Mouse (Mus musculus) limb, embryonic 13.5 days (tissue): ENCODE measurements around the gene Dip2c. TPM values are rescaled to one million over a fixed set of nuclear protein-coding genes. Genes with fewer than 3 reads are reported as not detected.

Experiments used
- ATAC-seq: fragments of 200-750 bp; cut with Nextera tagmentation; 2 replicates; pipeline ENCODE4 v1.8.0; 2017; ENCODE audit warnings: low read depth, moderate number of reproducible peaks, moderate TSS enrichment; ENCODE audit not compliant: low FRiP score
- H3K27ac ChIP-seq: fragments of 300-500 bp; sonication (generic); 2 replicates; pipeline ENCODE4 v1.5.1; 2015; ENCODE audit warnings: inconsistent platforms, mild to moderate bottlenecking, moderate library complexity
- H3K27me3 ChIP-seq: fragments of 300-500 bp; sonication (generic); 2 replicates; pipeline ENCODE4 v1.6.1; 2015; ENCODE audit warnings: mild to moderate bottlenecking, inconsistent platforms
- H3K36me3 ChIP-seq: fragments of 300-500 bp; sonication (generic); 2 replicates; pipeline ENCODE4 v1.6.1; 2015; ENCODE audit warnings: inconsistent platforms, mild to moderate bottlenecking, moderate library complexity
- H3K4me1 ChIP-seq: fragments of 300-500 bp; sonication (generic); 2 replicates; pipeline ENCODE4 v1.6.1; 2015; ENCODE audit warnings: inconsistent platforms
- H3K4me2 ChIP-seq: fragments of 300-500 bp; sonication (generic); replicated peaks from 2 replicates; pipeline ENCODE4 v1.6.1; 2015; ENCODE audit warnings: inconsistent platforms, mild to moderate bottlenecking, moderate library complexity
- H3K4me3 ChIP-seq: fragments of 300-500 bp; sonication (generic); 2 replicates; pipeline ENCODE4 v1.5.1; 2015; ENCODE audit warnings: moderate library complexity, mild to moderate bottlenecking, inconsistent platforms
- H3K9ac ChIP-seq: fragments of 300-500 bp; sonication (generic); 2 replicates; pipeline ENCODE4 v1.6.1; 2015; ENCODE audit warnings: mild to moderate bottlenecking, inconsistent platforms
- H3K9me3 ChIP-seq: fragments of 300-500 bp; sonication (generic); 2 replicates; pipeline ENCODE4 v1.6.1; 2016; ENCODE audit warnings: inconsistent platforms
- WGBS: fragments of 180-500 bp; shearing (Covaris S2); methylation state at CpG from one replicate; pipeline ENCODE4 v1.1.7; 2015; 5-methylcytosine and 5-hydroxymethylcytosine counted together
- polyA plus RNA-seq: library from polyadenylated mRNA; unstranded; fragments of >200 nt; fragmentation: Nextera tagmentation; extraction: Ambion mirVana; gene quantifications from 2 replicates; pipeline ENCODE4 v1.2.1, GENCODE M21; 2015

The Dip2c gene
- polyA plus RNA-seq, 1 experiment from 2014 or later, result 5.7 TPM

- Histone ChIP-seq H3K9ac (no peak overlapping the region), H3K4me1 (no peaks in the 10 kb centered on the region), H3K36me3 (peaks cover 22% of the 10 kb centered on the region), H3K4me2 (no peak overlapping the region), H3K27me3 (no peaks in the 10 kb centered on the region), H3K9me3 (no peaks in the 10 kb centered on the region), H3K4me3 (no peak overlapping the region), H3K27ac (no peak overlapping the region)
- 89% methylated on average over 4 of the region's 4 CpGs for WGBS
- ATAC-seq, result no peak
Measured at GRCm38 (mm10) chr13:9576686-9577085, 300.4 kb downstream of the Dip2c start.

GRCm38 (mm10) chr13:9578456-9578855 is 302.1 kb downstream of the Dip2c start:
- H3K36me3 ChIP-seq, result peaks cover 15% of the 10 kb centered on the region
- H3K27ac ChIP-seq, result no peak overlapping the region
- no peak for ATAC-seq
- H3K9ac ChIP-seq, result no peak overlapping the region
- WGBS, result 96% methylated on average over 4 of the region's 4 CpGs
- no peaks in the 10 kb centered on the region for H3K27me3 ChIP-seq
- no peak overlapping the region for H3K4me2 ChIP-seq
- H3K4me1 ChIP-seq, result no peaks in the 10 kb centered on the region
- no peak overlapping the region for H3K4me3 ChIP-seq
- H3K9me3 ChIP-seq, result no peaks in the 10 kb centered on the region

GRCm38 (mm10) chr13:9581821-9582220 is 305.5 kb downstream of the Dip2c start:
- H3K27me3 ChIP-seq, result no peaks in the 10 kb centered on the region
- no peak for ATAC-seq
- no peak overlapping the region for H3K4me3 ChIP-seq
- no peaks in the 10 kb centered on the region for H3K9me3 ChIP-seq
- H3K36me3 ChIP-seq, result peaks cover 13% of the 10 kb centered on the region
- no peak overlapping the region for H3K27ac ChIP-seq
- no peak overlapping the region for H3K4me2 ChIP-seq
- H3K4me1 ChIP-seq, result no peaks in the 10 kb centered on the region
- H3K9ac ChIP-seq, result no peak overlapping the region

GRCm38 (mm10) chr13:9583579-9583978 is 307.3 kb downstream of the Dip2c start:
- Histone ChIP-seq H3K36me3 (peaks cover 5% of the 10 kb centered on the region; the same call in 1 of the 2 replicates), H3K4me2 (no peak overlapping the region), H3K9ac (no peak overlapping the region), H3K9me3 (no peaks in the 10 kb centered on the region), H3K4me3 (no peak overlapping the region), H3K27me3 (no peaks in the 10 kb centered on the region), H3K27ac (no peak overlapping the region), H3K4me1 (no peaks in the 10 kb centered on the region)
- ATAC-seq, result no peak

GRCm38 (mm10) chr13:9599334-9600096 is 323.2 kb downstream of the Dip2c start:
- no peaks in the 10 kb centered on the region for H3K9me3 ChIP-seq
- no peak overlapping the region for H3K4me3 ChIP-seq
- H3K4me1 ChIP-seq, result no peaks in the 10 kb centered on the region
- H3K9ac ChIP-seq, result no peak overlapping the region
- H3K27me3 ChIP-seq, result no peaks in the 10 kb centered on the region
- ATAC-seq, result no peak
- 72% methylated on average over 6 of the region's 6 CpGs for WGBS
- peaks cover 25% of the 10 kb centered on the region for H3K36me3 ChIP-seq
- no peak overlapping the region for H3K27ac ChIP-seq
- no peak overlapping the region for H3K4me2 ChIP-seq

GRCm38 (mm10) chr13:9601350-9601749 is 325.0 kb downstream of the Dip2c start:
- H3K27me3 ChIP-seq, result no peaks in the 10 kb centered on the region

GRCm38 (mm10) chr13:9611229-9611628 is 334.9 kb downstream of the Dip2c start:
- no peaks in the 10 kb centered on the region for H3K4me1 ChIP-seq
- H3K9ac ChIP-seq, result no peak overlapping the region
- ATAC-seq, result no peak
- no peak overlapping the region for H3K4me3 ChIP-seq
- peaks cover 21% of the 10 kb centered on the region for H3K36me3 ChIP-seq
- no peaks in the 10 kb centered on the region for H3K27me3 ChIP-seq
- 92% methylated on average over 1 of the region's 1 CpGs for WGBS
- no peaks in the 10 kb centered on the region for H3K9me3 ChIP-seq
- H3K4me2 ChIP-seq, result no peak overlapping the region
- H3K27ac ChIP-seq, result no peak overlapping the region

More at GRCm38 (mm10) chr13:9601350-9601749, 325.0 kb downstream of the Dip2c start:
- Histone ChIP-seq H3K9ac (no peak overlapping the region), H3K4me1 (no peaks in the 10 kb centered on the region), H3K36me3 (peaks cover 35% of the 10 kb centered on the region), H3K4me3 (no peak overlapping the region), H3K27ac (no peak overlapping the region), H3K4me2 (no peak overlapping the region), H3K9me3 (no peaks in the 10 kb centered on the region)
- no peak for ATAC-seq
- WGBS, result 85% methylated on average over 3 of the region's 3 CpGs

- Histone ChIP-seq H3K27ac (no peak overlapping the region), H3K9ac (no peak overlapping the region), H3K36me3 (peaks cover 16% of the 10 kb centered on the region), H3K9me3 (no peaks in the 10 kb centered on the region), H3K4me1 (no peaks in the 10 kb centered on the region), H3K4me3 (no peak overlapping the region), H3K4me2 (no peak overlapping the region), H3K27me3 (no peaks in the 10 kb centered on the region)
- no peak for ATAC-seq
- 77% methylated on average over 2 of the region's 2 CpGs for WGBS
Measured at GRCm38 (mm10) chr13:9632684-9633083, 356.4 kb downstream of the Dip2c start.

- Histone ChIP-seq H3K4me1 (no peaks in the 10 kb centered on the region), H3K27ac (no peak overlapping the region), H3K36me3 (peaks cover 9% of the 10 kb centered on the region; the same call in 1 of the 2 replicates), H3K9me3 (no peaks in the 10 kb centered on the region), H3K27me3 (no peaks in the 10 kb centered on the region), H3K4me3 (no peak overlapping the region), H3K4me2 (no peak overlapping the region), H3K9ac (no peak overlapping the region)
- ATAC-seq, result no peak
- WGBS, result 93% methylated on average over 2 of the region's 2 CpGs
Measured at GRCm38 (mm10) chr13:9635951-9636350, 359.6 kb downstream of the Dip2c start.

GRCm38 (mm10) chr13:9636505-9636904 is 360.2 kb downstream of the Dip2c start:
- Histone ChIP-seq H3K27ac (no peak overlapping the region), H3K9me3 (no peaks in the 10 kb centered on the region), H3K4me3 (no peak overlapping the region), H3K4me1 (no peaks in the 10 kb centered on the region), H3K27me3 (no peaks in the 10 kb centered on the region), H3K4me2 (no peak overlapping the region), H3K36me3 (peaks cover 9% of the 10 kb centered on the region; the same call in 1 of the 2 replicates), H3K9ac (no peak overlapping the region)
- WGBS, result 54% methylated on average over 4 of the region's 4 CpGs
- ATAC-seq, result no peak

GRCm38 (mm10) chr13:9637949-9638348 is 361.6 kb downstream of the Dip2c start:
- ATAC-seq, result no peak

GRCm38 (mm10) chr13:9648716-9649115 is 372.4 kb downstream of the Dip2c start:
- Histone ChIP-seq H3K4me1 (no peaks in the 10 kb centered on the region), H3K9me3 (no peaks in the 10 kb centered on the region), H3K4me3 (no peak overlapping the region), H3K27ac (no peak overlapping the region), H3K27me3 (no peaks in the 10 kb centered on the region), H3K36me3 (peaks cover 7% of the 10 kb centered on the region), H3K9ac (no peak overlapping the region), H3K4me2 (no peak overlapping the region)
- WGBS, result 92% methylated on average over 13 of the region's 13 CpGs
- ATAC-seq, result no peak

More at GRCm38 (mm10) chr13:9637949-9638348, 361.6 kb downstream of the Dip2c start:
- Histone ChIP-seq H3K36me3 (peaks cover 9% of the 10 kb centered on the region; the same call in 1 of the 2 replicates), H3K9ac (no peak overlapping the region), H3K4me2 (no peak overlapping the region), H3K27ac (no peak overlapping the region), H3K4me3 (no peak overlapping the region), H3K4me1 (no peaks in the 10 kb centered on the region), H3K27me3 (no peaks in the 10 kb centered on the region), H3K9me3 (no peaks in the 10 kb centered on the region)
- 50% methylated on average over 3 of the region's 3 CpGs for WGBS

- WGBS, result 87% methylated on average over 1 of the region's 1 CpGs
- no peaks in the 10 kb centered on the region for H3K4me1 ChIP-seq
Measured at GRCm38 (mm10) chr13:9649894-9650293, 373.6 kb downstream of the Dip2c start.

More at GRCm38 (mm10) chr13:9649894-9650293, 373.6 kb downstream of the Dip2c start:
- ATAC-seq, result no peak
- Histone ChIP-seq H3K36me3 (peaks cover 7% of the 10 kb centered on the region), H3K9ac (no peak overlapping the region), H3K27me3 (no peaks in the 10 kb centered on the region), H3K9me3 (no peaks in the 10 kb centered on the region), H3K4me3 (no peak overlapping the region), H3K27ac (no peak overlapping the region), H3K4me2 (no peak overlapping the region)
